Mouse (Mus musculus) cerebellum, postnatal 36 days (tissue): ENCODE data around the gene Col12a1.
"Not testable (repeated sequence)": the region's sequence is repeated elsewhere in the genome, so short reads cannot be mapped to it uniquely, and the experiment has no call there.

ENCODE experiments used
- DNase-seq, 2 experiments: peaks; one replicate each; pipeline ENCODE4 v3.0.0; 2021 to 2022; ENCODE audit warnings: mixed read lengths in 2 of 2

Gene Col12a1

DNA sequence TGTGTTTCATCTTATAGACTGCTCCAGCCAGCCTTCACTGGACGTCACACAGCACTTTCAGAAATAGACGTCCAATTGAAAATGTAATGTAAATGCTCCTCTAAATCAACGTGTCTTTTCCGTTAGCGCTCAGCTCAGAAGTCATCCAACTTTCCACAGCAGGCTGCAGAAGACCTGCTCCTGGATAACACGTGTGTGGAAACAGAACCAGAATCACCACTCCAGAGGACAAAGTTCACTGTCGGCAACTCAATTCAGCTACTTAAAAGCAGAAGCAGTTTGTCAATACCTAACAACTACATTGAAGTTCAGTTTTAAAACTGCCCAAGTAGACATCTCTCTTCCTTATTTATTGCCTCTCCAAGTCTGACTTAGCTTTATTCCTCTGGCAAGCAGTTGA lies 29.3 kb downstream of the Col12a1 start:
- no peak for DNase-seq

DNA sequence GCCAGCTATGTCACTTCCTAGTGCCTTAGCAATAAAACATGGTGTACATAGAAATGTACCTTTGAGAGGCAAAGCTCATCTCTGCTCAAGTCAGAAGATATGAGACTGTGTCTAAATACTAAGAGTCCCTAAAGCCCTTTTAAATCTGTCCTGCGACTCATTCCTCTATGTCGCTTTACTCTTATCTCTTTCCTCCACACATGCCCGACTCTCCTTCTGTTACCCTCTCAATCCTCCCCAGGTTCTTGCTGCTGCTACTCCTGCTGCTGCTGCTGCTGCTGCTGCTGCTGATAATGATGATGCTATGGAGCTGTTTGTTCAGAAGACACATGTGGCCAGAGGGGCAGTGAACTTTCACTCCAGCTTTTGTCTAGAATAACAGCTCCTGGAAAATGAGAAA lies 31.4 kb downstream of the Col12a1 start:
- DNase-seq = no peak

DNA sequence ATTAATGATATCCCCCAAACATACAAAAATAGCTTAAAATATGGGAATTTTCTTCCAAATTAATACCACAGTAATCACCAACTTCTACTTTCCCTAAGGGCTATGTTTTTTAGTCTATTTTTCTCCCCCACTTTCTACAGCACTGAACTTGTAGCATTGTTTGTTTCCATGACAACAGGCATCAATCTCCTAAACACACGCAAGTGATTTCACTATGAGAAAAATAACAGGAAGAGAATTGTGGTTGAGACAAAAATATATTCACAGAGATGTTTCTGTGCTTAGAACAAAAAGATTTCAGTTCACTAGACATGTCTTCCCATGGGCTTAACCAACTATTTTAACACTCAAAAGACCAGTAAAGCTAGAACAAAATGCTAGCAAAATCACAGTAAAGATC lies 32.6 kb downstream of the Col12a1 start:
- no peak for DNase-seq

DNA sequence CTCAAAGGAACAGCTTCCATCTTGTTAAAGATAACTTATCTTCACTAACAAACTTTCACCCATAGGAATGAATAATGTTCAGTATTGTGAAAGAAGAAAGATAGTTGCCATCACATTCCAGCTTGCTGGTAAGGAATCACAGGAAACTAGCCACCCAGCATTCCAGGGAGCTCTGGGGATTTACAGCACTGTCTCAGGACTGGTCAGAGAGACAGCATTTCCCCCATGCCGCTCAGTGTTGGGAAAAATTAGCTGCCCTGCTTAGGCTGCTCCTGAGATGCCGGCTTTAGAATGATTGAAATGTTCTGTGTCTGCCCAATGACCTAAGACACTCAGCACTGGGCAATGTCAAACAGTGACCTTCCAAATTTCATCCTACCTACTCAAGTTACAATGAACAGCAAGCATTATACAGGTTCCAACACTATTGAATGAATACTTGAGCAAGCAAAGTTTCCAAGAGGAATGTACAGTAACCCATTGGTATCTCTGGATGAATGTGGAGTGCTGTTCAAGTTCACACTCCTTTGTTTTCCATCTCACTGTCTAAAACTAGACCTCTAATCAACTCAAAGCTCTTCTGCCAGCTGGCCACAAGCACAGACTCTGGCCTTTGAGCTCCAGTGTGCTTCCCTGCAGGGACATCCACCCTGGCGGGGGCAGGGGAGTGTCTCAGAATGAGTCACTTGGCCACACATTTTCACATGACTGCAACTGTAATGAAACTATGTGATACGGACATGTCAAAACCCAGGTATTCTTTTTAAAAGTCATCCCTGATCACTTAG lies 38.0 kb downstream of the Col12a1 start:
- peak in 1 of 2 experiments; percentile 4 for DNase-seq

DNA sequence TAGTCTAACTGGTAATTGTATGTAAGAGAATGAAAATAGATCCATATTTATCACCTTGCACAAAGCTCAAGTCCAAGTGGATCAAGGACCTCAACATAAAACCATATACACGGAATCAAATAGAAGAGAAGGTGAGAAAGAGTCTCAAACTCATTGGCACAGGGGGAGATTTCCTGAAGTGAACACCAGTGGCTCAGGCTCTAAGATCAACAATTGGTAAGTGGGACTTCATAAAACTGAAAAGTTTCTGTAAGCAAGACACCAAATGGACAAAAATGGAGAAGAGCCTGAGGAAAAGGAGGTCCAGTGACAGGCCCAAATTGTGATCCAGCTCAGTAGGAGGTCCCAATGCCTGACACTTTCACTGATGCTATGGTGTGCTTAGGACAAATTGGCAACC lies 49.8 kb downstream of the Col12a1 start:
- DNase-seq = not testable (repeated sequence)

DNA sequence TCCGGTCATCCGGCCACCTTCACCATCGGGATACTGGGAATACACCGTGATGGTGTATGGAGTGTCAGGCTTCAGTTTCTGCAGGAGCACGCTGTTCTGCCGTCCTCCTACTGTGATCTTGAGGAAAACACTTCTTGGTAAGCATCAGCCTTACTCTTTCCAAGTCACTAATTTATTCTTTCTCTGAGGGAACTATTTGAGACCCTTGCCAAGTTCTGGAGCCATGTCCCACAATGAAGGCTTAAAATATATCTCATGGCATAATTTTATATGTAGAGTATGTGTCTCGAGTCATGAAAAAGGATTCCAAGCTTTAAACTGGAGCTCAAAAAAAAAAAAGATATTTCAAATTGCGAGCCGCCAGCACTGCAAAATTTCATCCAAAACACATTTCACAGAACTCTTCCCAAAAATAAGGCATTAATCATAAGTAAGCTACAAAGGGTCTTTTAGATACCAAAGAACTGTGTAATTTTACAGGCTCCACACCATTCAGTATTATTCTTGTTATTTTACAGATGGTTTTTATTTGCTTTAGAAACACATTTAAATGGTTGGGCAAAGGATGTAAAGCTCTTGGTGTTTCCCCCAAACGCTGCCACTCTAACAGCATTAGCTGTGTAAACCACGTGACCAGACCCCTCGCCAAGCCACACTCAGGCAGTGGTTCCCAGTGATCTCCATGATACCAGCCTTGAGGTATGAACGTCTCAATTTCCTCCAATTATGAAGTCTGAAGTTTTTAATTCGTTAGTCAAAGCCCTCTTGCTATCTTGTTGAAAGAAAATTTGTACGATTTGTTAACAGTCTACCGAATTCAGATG lies 65.1 kb downstream of the Col12a1 start:
- DNase-seq = no peak

DNA sequence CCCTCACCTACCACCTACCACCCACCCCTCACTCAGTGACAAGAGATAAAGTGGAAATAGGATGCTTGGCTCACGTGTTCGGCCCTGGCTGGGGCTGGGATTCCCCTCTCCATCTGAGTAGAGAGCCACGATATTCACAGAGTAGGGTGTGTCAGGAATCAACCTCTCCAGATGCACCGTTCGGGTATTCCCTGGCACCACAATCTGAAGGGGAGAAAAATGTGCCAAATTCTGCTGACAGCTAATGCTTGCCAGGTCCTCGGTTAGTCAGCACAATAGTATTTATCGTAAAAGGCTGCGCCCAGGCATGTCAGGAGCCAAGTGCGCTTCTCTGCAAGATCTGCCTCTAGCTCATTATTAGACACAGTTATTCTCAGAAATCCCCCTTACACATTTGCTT lies 70.0 kb downstream of the Col12a1 start:
- DNase-seq = no peak

DNA sequence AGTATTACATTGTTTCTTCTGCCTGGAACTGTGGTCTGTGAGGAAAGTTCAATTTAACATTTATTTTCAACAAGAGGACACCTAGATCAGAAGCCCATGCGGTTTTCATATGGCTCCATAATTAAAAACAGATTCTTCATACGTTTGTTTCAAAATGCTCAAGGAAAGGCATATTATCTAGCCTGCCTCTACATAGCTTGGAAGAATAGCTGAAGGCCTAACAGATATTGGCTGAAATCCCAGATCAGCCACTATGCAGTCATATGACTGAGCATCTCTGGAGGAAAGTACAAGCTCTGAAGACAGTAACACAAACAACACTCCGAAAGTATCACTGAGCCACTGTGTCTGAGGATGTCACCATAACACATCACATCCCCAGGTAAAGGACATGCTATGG lies 72.9 kb downstream of the Col12a1 start:
- no peak for DNase-seq

DNA sequence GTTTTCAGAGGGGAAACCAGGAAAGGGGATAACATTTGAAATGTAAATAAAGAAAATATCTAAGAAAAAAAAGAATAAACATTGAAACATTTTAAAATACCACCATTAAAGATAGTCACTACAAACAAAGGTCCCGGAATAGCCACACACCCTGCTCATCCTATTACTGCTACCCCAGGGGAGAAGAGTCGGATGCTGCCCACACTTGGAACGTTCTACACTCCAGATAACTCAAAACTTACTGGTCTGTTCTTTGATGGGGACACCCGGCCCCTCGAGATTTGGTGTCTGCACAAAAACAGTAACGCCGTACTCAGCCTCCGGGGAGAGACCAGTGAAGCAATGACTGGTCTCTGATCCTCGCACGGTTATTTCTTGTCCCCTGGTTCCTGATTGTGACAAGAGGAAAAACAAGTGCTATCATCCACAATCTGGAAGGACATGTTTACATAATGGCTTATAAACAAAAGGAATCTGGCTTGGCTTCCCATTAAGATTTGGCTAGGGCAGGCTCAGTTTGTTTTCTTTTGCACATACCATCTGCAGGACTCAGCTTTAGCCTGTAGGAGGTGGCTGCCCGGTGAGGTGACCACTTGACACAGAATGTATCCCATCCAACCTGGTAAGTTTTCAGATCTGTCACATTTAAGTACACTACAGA lies 79.1 kb downstream of the Col12a1 start:
- no peak for DNase-seq

DNA sequence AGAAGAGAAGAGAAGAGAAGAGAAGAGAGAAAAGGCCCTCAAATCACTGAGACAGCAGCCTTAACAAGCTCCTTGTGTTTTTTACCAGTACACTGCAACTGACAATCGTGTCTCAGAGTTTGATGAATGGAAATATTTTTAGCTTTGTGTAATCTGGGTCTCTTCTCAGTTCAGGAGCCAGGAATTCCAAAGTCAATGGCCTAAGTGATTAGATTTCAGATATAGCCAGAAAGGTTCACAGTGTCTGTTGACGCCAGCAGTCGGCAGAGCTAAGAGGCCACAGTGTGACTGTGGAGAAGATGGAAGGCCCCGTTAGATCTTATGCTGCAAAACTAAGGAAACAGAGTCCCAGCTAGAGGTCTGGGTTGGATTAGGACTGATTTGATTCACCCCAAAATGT lies 80.8 kb downstream of the Col12a1 start:
- no peak for DNase-seq

DNA sequence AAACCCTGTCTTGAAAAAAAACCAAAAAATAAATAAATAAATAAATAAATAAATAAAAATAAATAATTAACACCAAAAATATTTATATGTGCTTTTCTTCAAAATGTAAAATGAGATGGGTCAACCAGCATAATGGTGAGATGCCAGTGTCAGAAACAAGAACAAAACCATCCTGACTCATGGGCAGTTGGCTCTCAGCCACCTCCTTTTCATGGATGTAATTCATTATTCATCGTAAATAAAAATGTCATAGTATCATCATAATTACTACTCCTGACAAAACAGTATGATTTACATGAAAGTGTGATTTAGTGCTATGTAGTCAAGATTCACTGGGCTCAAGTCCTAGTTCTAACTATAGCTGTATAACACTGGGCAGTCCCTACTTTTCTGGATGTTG lies 84.6 kb downstream of the Col12a1 start:
- no peak for DNase-seq

DNA sequence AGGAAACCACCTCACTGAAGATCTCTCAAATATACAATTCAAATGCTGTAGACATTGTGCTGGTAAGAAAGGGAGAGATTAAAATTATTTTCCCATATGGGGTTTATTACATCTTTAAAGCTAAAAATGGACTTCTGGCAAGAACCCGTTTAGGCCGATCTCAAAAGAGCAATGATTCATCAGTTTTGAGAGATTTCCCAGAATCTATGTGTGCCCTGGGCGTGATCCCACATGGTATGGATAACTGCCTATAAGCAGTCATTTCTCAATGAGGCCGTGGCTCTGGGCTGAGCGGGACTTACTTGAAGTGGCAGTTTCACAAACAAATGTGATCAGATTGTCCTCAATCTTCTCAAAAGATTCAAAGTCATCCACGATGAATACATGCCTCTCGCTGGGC lies 87.4 kb downstream of the Col12a1 start:
- peak in 1 of 2 experiments; percentile 3 for DNase-seq

DNA sequence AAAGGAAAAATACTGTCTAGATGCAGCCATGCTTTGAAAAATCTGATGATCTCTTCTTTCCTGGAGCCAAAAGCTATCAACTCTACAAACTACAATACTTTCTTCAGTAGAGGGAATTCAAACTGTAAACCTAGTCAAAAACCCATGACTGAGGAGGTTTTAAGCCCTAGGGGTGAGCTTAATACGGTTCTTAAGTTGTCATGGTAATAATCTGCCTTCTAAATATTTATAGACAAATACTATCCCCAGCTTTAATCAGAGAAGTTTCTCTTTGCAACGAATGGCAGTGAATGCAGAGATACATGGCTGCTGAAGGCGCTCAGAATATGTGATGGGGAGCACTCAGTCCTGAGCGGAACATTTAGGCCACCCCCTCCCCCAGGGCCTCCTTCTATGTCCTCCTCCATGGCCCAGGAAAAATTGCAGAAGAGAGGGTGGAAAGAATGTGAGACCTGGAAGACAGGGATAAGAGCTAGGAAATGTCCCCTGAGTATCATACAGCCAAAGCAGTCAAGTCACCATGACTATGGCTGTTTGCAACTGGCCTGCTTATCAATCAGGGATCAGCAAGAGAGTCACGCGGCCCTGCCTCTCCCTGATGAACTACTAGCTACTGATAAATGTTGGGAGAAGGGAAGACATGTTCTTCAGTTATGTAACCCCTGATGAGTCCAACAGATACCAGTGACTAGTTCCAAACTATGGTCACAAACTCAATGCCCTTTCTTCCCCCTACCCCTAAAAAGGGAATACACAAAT lies 99.6 kb downstream of the Col12a1 start:
- no peak for DNase-seq

DNA sequence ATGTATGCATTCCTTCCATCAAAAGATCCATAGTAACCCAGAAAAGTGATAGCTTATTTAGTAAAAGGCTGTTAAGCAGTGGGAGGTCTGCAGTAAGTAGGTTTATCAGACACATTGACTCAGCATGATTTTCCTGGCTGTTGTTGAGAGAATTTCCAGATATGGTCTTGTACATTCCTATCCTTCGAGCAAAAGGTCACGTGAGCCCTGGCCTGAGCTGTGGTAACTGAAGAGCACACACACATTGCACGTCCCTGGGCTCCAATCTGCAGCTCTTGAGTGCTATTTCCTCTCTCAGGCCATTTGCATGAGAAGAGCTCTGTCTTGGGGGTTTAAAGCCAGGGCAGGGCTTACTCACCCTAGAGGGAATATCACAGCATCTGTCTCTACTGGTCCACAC lies 101.3 kb downstream of the Col12a1 start:
- no peak for DNase-seq

DNA sequence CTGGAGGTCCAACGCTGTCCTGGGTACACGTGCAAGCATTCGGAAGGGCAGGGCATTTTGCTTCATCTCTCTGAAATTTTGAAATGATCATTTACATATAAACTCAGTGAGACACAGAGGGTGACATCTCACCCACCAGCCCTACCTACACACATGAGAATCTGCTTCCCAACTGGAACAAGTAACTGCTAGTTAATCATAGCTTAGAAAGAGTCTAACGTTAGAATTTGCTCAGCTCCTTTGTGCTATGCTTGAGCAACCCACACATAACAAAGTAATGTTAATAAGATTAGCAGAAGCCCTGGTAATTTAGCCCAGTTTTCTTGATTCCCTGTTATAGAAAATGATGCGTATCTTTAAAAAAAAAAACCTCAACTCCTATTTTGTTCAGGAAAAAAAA lies 102.6 kb downstream of the Col12a1 start:
- no peak for DNase-seq

DNA sequence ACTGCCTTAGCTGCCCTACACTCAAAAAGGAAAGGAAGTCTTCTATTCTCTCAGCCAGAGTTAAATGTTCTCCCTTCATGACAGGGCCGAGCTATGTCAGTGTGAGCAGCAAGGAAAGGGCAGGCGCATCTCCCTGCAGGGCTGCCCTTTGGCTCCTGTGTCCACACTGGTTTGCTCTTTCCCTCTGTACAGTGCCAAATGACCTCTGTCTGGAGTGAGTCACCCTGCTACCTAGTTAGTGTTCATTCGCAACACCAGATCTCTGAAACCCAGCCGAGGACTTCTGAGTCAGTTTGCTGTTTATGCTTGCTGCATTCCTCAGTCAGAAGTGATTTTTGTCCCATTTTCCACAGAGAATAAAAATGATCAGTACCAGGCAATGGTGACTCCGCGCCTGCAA lies 108.3 kb downstream of the Col12a1 start:
- no peak for DNase-seq

DNA sequence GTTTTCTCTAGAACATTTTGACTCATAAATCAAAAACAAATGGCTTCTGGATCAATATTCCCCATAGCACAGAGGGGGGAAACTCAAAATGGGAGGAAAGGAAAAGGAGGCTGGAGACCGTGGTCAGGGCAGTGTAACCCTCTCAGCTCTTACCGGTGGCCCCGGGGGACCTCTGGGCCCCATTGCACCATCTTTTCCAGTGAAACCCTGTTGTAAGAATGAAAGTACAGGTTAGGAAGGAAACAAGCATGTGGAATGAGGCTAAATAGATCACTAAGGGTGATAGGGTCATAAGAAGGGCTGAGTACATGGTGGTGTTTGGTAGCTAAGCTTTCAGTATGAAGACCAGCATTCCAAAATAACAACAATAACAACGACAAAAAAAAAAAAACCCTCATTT lies 109.0 kb downstream of the Col12a1 start:
- DNase-seq = no peak

DNA sequence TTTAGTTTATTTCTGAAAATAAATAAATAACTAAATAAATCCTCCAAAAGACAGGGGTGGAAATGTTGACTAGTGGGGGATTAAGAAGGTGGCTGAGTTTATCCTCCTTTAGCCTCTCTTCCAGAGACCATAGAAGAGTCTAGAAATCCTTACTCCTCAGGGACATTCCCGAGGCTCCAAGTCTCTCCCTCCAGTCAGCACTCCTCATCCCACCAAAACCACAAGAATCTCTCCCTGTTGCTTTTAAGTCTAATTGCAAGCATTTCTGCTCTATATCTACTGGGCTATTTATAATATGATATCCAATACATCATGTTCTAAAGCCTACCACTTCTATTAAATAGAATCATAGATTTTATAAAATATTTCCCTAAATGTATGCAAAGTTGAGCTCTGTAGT lies 109.8 kb downstream of the Col12a1 start:
- DNase-seq = no peak

DNA sequence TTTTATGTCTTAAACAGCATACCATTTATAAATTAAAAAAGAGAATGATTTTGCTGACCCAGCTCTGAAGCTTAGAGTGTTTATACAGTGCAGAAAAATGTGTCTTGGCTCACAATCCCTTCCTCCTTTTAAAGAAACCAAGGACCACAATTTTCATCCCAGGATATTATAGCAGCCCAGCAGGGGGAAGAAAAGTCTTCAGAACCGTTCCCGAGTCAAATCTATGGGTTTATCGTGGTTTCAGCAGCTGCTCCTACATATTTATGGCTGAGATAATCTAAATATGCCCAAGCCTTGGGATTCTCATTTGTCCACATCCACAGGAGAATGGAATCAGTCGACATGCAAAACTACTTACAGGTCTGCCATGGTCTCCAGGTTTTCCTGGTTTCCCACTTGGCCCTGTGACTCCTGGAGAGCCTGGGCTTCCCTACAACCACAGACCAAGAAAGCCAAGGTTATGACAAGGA lies 110.5 kb downstream of the Col12a1 start:
- DNase-seq = no peak

DNA sequence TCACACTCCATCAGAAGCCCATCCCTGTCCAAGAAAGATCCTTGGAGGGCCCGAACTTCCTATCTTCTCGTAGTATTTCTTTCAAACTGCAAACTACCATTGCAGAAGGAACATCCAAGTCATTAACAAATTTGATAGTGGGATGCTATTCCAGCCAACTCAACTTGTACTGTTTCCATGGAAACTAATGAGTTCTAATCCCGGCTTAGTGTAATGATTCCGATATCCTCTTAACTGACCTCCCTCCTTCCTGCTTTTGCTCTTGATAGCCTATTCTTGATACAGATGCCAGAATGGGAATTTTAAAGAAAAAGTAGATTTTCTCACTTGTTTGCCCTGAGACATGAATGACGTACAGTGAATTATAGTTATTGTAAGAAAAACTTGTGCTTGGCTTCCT lies 112.5 kb downstream of the Col12a1 start:
- no peak for DNase-seq

DNA sequence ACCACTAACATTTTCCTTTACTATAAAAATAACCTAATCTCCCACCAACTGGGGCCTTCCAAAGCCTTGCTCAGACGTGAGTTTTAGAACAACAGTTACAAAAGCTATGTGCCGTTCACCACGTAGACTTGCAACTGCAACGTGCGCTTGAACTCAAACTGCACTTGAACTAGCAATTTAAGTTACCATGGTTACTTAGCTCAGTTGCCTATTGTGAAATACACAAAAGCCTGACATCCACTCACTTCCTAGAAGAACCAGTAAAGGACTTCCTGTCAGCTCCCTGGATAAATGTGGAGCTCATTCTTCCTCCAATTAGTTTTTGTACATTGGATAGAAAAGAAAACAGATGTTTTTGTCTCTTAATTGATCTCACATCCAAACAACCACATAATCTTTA lies 112.9 kb downstream of the Col12a1 start:
- no peak for DNase-seq

DNA sequence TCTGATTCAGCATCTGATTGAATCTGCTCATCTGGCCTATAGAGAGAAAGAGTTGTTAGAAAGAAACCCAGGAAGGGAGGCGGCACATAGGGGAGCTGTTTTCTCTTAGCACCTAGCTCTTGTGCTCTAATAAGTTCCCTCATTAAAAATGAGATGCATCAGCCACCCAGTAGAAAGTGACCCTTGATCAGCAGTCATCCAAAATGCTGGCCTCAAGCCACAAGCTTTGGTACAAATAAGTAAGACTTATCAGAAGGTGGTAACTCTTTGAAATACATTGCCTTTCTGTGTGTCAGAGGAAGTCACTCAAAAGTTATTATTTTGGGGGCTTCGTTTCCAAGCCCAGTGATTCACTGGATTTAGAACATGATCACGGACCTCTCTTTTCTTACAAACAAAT lies 114.1 kb downstream of the Col12a1 start:
- no peak for DNase-seq

DNA sequence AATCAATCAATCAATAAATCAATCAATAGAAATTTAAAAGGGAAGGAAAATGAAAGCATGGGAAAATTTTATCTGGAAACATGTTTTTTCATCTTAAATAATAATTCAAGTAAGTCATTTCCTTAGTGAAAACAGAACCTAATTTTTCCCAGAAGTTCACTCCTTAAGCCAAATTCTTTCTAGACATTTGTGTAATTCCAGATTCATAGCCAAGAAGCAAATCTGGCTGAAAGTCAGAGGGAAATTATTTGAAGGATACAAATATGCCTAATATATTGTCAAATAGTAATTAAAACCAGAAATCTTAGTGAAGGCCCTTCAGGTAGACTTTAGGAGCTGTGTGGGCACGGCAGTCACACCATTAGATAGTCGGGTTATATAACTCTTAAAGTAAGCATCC lies 115.2 kb downstream of the Col12a1 start:
- DNase-seq = no peak
